Mouse (Mus musculus) G1E (cell line): ENCODE results near the gene Gatad2b.

Experiments used
- CTCF ChIP-seq: IDR thresholded peaks from 2 replicates; pipeline ENCODE4 v1.5.1; 2012; ENCODE audit warnings: low read depth, low read length, inconsistent platforms, mixed read lengths
- GATA2 ChIP-seq: IDR thresholded peaks from 2 replicates; pipeline ENCODE4 v1.6.1; 2012; ENCODE audit warnings: low read depth, low read length, inconsistent platforms, borderline replicate concordance
- POLR2AphosphoS5 ChIP-seq: IDR thresholded peaks from 2 replicates; pipeline ENCODE4 v1.6.1; 2012; ENCODE audit warnings: low read depth, low read length, inconsistent platforms; ENCODE audit not compliant: insufficient replicate concordance
- TAL1 ChIP-seq: conservative IDR thresholded peaks from 2 replicates; pipeline ENCODE4 v1.6.1; 2012; ENCODE audit warnings: low read depth, low read length, inconsistent platforms, mixed read lengths

GRCm38 (mm10) chr3:90258521-90258920 is 34.5 kb upstream of the Gatad2b start:
- no peak for TF ChIP-seq CTCF
- TF ChIP-seq TAL1 = no peak
- no peak for TF ChIP-seq GATA2
- no peak for TF ChIP-seq POLR2AphosphoS5
